Mouse (Mus musculus) stomach, postnatal 0 days (tissue): ENCODE measurements at regions not wholly inside any gene's neighbourhood (a gene's known extent, or its start where the extent isn't known, plus 50 kb on each side); places are given as distances from the start of the nearest gene placed in this dataset.

Source experiments
- ATAC-seq: fragments of 200-750 bp; cut with Nextera tagmentation; 2 replicates; pipeline ENCODE4 v1.8.0; 2017; ENCODE audit not compliant: low FRiP score, low TSS enrichment
- DNase-seq: peaks from one replicate; pipeline ENCODE4 v3.0.0-alpha.2; 2016; ENCODE audit warnings: low spot score
- H3K27ac ChIP-seq: fragments of 300-500 bp; sonication (generic); replicated peaks from 2 replicates; pipeline ENCODE4 v1.5.1; 2014; ENCODE audit warnings: mild to moderate bottlenecking, control low read depth
- H3K27me3 ChIP-seq: fragments of 300-500 bp; sonication (generic); 2 replicates; pipeline ENCODE4 v1.6.1; 2014; ENCODE audit warnings: low read length; ENCODE audit not compliant: control insufficient read depth, insufficient read depth
- H3K36me3 ChIP-seq: fragments of 300-500 bp; sonication (generic); 2 replicates; pipeline ENCODE4 v1.6.1; 2014; ENCODE audit warnings: low read length, mixed read lengths; ENCODE audit not compliant: control insufficient read depth, insufficient read depth
- H3K4me1 ChIP-seq: fragments of 300-500 bp; sonication (generic); replicated peaks from 2 replicates; pipeline ENCODE4 v1.6.1; 2014; ENCODE audit warnings: antibody characterized with exemption; ENCODE audit not compliant: control insufficient read depth, insufficient read depth
- H3K4me2 ChIP-seq: fragments of 300-500 bp; sonication (generic); replicated peaks from 2 replicates; pipeline ENCODE4 v1.6.1; 2014; ENCODE audit warnings: low read depth, mild to moderate bottlenecking, control low read depth, moderate library complexity
- H3K4me3 ChIP-seq: fragments of 300-500 bp; sonication (generic); 2 replicates; pipeline ENCODE4 v1.5.1; 2014; ENCODE audit warnings: low read depth, low read length, control low read depth
- H3K9ac ChIP-seq: fragments of 300-500 bp; sonication (generic); 2 replicates; pipeline ENCODE4 v1.6.1; 2014; ENCODE audit warnings: mild to moderate bottlenecking, low read length, control low read depth, mixed read lengths
- H3K9me3 ChIP-seq: fragments of 300-500 bp; sonication (generic); 2 replicates; pipeline ENCODE4 v1.6.1; 2016; ENCODE audit warnings: low read length; ENCODE audit not compliant: control insufficient read depth
- CTCF ChIP-seq: IDR thresholded peaks from 2 replicates; pipeline ENCODE4 v1.5.1; 2016; ENCODE audit warnings: antibody characterized with exemption, low read depth, mild to moderate bottlenecking, moderate library complexity
- EP300 ChIP-seq: optimal IDR thresholded peaks from 2 replicates; pipeline ENCODE3; 2016; ENCODE audit warnings: antibody characterized with exemption
- WGBS: fragments of 180-500 bp; shearing (Covaris S2); extraction: QIAGEN DNeasy Blood & Tissue Kit; methylation state at CpG from one replicate; pipeline ENCODE4 v1.1.7; 2014; 5-methylcytosine and 5-hydroxymethylcytosine counted together

DNA sequence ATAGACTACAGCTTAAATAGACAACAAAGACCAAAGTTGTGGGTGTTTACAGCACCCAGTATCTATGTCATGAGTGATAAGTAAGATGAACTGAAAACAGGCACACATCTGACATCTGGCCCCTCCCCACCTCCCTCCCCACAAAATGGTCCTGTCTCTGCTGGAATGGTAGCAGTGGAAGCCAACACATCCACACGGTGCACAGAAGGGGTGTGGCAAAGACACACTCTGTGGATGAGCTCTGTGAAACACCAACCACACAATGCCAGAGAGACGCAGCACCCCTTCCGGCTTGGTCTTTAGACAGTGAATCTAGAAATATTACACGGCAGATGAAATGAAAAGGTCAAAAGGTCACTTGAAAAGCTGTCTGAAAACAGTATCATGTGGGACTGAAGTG, 85.6 kb downstream of the Fgf18 start:
- Histone ChIP-seq H3K9ac (no peak overlapping the region), H3K4me1 (no peaks in the 10 kb centered on the region), H3K27me3 (no peaks in the 10 kb centered on the region), H3K4me3 (no peak overlapping the region), H3K27ac (no peak overlapping the region), H3K9me3 (no peaks in the 10 kb centered on the region), H3K4me2 (no peak overlapping the region), H3K36me3 (no peaks in the 10 kb centered on the region)
- ATAC-seq (no peak), DNase-seq (no peak)
- WGBS = 71% methylated on average over 4 of the region's 4 CpGs
- TF ChIP-seq EP300 (no peak), CTCF (no peak)

GRCm38 (mm10) chr11:33060352-33060751, 86.8 kb downstream of the Fgf18 start:
- H3K4me1 ChIP-seq = no peaks in the 10 kb centered on the region
- H3K4me3 ChIP-seq = no peak overlapping the region
- H3K27me3 ChIP-seq = no peaks in the 10 kb centered on the region
- H3K36me3 ChIP-seq = no peaks in the 10 kb centered on the region
- no peak overlapping the region for H3K9ac ChIP-seq
- no peak overlapping the region for H3K27ac ChIP-seq
- TF ChIP-seq CTCF (no peak), EP300 (no peak)
- no peaks in the 10 kb centered on the region for H3K9me3 ChIP-seq
- ATAC-seq = no peak
- no peak for DNase-seq
- H3K4me2 ChIP-seq = no peak overlapping the region
- WGBS = 60% methylated on average over 3 of the region's 3 CpGs

DNA sequence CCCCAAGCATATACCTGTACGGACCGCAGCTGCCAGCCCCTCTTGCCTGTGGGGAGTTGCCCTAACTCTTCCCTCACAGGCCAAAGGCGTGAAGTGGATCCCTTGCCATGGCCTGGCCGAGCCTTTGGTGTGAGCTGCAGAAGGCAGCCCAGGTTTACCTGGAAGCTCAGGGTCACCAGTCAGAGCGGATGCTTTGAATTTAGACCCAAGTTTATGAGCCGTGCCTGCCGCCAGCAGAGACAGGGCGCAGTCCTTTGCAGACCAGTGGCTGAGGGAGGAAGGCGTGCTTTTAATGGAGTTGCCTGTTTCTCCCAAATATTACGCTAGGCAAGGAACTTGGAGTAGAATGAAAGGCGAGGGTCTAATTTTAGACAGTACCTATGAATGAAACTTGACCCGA, 97.0 kb downstream of the Fgf18 start:
- DNase-seq = no peak

GRCm38 (mm10) chr11:33039854-33040792, 107.1 kb downstream of the Fgf18 start:
- Histone ChIP-seq H3K9ac (no peak overlapping the region), H3K9me3 (no peaks in the 10 kb centered on the region), H3K4me3 (no peak overlapping the region), H3K4me1 (no peaks in the 10 kb centered on the region), H3K4me2 (no peak overlapping the region), H3K27me3 (no peaks in the 10 kb centered on the region), H3K27ac (no peak overlapping the region), H3K36me3 (no peaks in the 10 kb centered on the region)
- DNase-seq = no peak
- 73% methylated on average over 10 of the region's 10 CpGs for WGBS
- no peak for TF ChIP-seq EP300
- TF ChIP-seq CTCF = no peak
- ATAC-seq = no peak

More for the DNA sequence above, 97.0 kb downstream of the Fgf18 start:
- Histone ChIP-seq H3K4me1 (no peaks in the 10 kb centered on the region), H3K4me2 (no peak overlapping the region), H3K36me3 (no peaks in the 10 kb centered on the region), H3K9ac (no peak overlapping the region), H3K4me3 (no peak overlapping the region), H3K27ac (no peak overlapping the region), H3K9me3 (no peaks in the 10 kb centered on the region), H3K27me3 (no peaks in the 10 kb centered on the region)
- no peak for TF ChIP-seq CTCF
- no peak for TF ChIP-seq EP300
- ATAC-seq = no peak
- WGBS = 70% methylated on average over 12 of the region's 12 CpGs

- ATAC-seq = no peak
- Histone ChIP-seq H3K4me3 (no peak overlapping the region), H3K27me3 (no peaks in the 10 kb centered on the region), H3K36me3 (no peaks in the 10 kb centered on the region), H3K27ac (no peak overlapping the region), H3K4me1 (no peaks in the 10 kb centered on the region), H3K9me3 (no peaks in the 10 kb centered on the region), H3K4me2 (no peak overlapping the region), H3K9ac (no peak overlapping the region)
- TF ChIP-seq EP300 (no peak), CTCF (no peak)
- no peak for DNase-seq
- WGBS = 60% methylated on average over 4 of the region's 4 CpGs
Measured at GRCm38 (mm10) chr11:33036367-33036766, 110.8 kb downstream of the Fgf18 start.

DNA sequence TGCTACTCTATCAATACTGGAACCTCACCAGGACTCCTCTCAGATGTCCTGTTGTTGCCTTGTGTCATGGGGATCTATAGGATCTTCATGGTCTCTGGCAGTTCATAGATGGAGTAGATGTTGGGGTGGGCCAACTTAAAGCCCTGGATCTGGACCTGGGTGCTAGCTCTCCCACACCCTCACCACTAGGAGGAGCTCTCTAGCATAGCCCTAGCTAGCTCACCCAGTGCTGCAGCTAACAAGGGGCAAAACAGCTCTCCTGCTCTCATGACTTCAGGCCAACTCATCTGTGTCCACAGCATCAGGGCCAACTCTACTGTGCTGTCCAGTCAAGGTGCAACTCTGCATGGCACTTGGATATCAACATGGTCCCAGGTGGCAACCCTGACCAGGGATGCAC, 118.3 kb downstream of the Fgf18 start:
- H3K9me3 ChIP-seq = no peaks in the 10 kb centered on the region
- no peak overlapping the region for H3K4me3 ChIP-seq
- H3K27me3 ChIP-seq = no peaks in the 10 kb centered on the region
- no peak overlapping the region for H3K27ac ChIP-seq
- TF ChIP-seq EP300 (no peak), CTCF (peak; percentile 64)
- H3K9ac ChIP-seq = no peak overlapping the region
- DNase-seq (no peak), ATAC-seq (no peak)
- no peak overlapping the region for H3K4me2 ChIP-seq
- H3K4me1 ChIP-seq = no peaks in the 10 kb centered on the region
- no peaks in the 10 kb centered on the region for H3K36me3 ChIP-seq
